Mouse (Mus musculus): Measurements from ENCODE around the gene A1cf. TPM values are rescaled to one million over a fixed set of nuclear protein-coding genes. Genes with fewer than 3 reads are reported as not detected.

Gene A1cf
- polyA plus RNA-seq (2016; fragmentation: Nextera tagmentation; extraction: Ambion mirVana), result not detected in 2 replicates

- no peak within 1 kb of the TSS for H3K4me3 ChIP-seq
- WGBS, result 82% methylated on average over 7 of the region's 7 CpGs
- no peak within 1 kb of the TSS for H3K4me2 ChIP-seq (replicated peaks)
- no peak for ATAC-seq (ENCODE audit: low FRiP score)
- no peaks in the 10 kb centered on the region for H3K27me3 ChIP-seq
- no peak within 1 kb of the TSS for H3K27ac ChIP-seq
- H3K36me3 ChIP-seq, result no peaks in the 10 kb centered on the region
- H3K4me1 ChIP-seq, result no peaks in the 10 kb centered on the region
- no peak within 1 kb of the TSS for H3K9ac ChIP-seq
- no peaks in the 10 kb centered on the region for H3K9me3 ChIP-seq (replicated peaks)
Measured at GRCm38 (mm10) chr19:31868521-31868920, at the start of gene A1cf. Gene A1cf (plus strand): TSS chr19:31868764.

DNA sequence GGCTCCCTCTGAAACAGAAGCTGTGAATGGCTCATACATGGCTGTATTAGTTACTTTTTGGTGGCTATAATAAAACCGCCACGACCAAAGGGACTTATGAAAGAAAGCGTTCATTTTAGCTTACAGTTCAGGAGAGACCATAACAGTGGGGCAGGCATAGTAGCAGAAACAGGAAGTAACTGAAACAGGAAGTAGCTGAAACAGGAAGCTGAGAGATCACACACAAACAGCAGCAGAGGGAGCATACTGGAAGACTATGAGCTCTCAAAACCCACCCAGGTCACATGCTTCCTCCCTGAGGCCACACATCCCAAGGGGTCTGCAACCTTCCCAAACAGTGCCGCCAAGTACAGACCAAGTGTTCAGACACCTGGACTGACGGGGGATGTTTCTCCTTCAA is 34.3 kb upstream of the A1cf start:
- Histone ChIP-seq H3K27me3 (no peaks in the 10 kb centered on the region), H3K9ac (no peak overlapping the region), H3K4me2 (replicated peaks) (no peak overlapping the region), H3K9me3 (replicated peaks) (no peaks in the 10 kb centered on the region), H3K36me3 (no peaks in the 10 kb centered on the region), H3K4me1 (no peaks in the 10 kb centered on the region), H3K27ac (no peak overlapping the region), H3K4me3 (no peak overlapping the region)
- ATAC-seq (ENCODE audit: low FRiP score), result no peak
- WGBS, result 93% methylated on average over 5 of the region's 5 CpGs

GRCm38 (mm10) chr19:31861909-31862308 is 6.7 kb upstream of the A1cf start:
- 75% methylated on average over 3 of the region's 3 CpGs for WGBS
- Histone ChIP-seq H3K4me3 (no peak overlapping the region), H3K27ac (no peak overlapping the region), H3K9ac (no peak overlapping the region), H3K4me2 (replicated peaks) (no peak overlapping the region), H3K36me3 (no peaks in the 10 kb centered on the region), H3K9me3 (replicated peaks) (no peaks in the 10 kb centered on the region), H3K4me1 (no peaks in the 10 kb centered on the region), H3K27me3 (no peaks in the 10 kb centered on the region)
- ATAC-seq (ENCODE audit: low FRiP score), result no peak

GRCm38 (mm10) chr19:31862512-31863249 is 5.9 kb upstream of the A1cf start:
- 59% methylated on average over 6 of the region's 6 CpGs for WGBS
- no peaks in the 10 kb centered on the region for H3K9me3 ChIP-seq (replicated peaks)
- H3K36me3 ChIP-seq, result no peaks in the 10 kb centered on the region
- H3K27me3 ChIP-seq, result no peaks in the 10 kb centered on the region
- no peak for ATAC-seq (ENCODE audit: low FRiP score)
- no peaks in the 10 kb centered on the region for H3K4me1 ChIP-seq
- no peak overlapping the region for H3K4me3 ChIP-seq
- H3K4me2 ChIP-seq (replicated peaks), result no peak overlapping the region
- no peak overlapping the region for H3K27ac ChIP-seq
- no peak overlapping the region for H3K9ac ChIP-seq

- H3K4me1 ChIP-seq, result no peaks in the 10 kb centered on the region
- no peaks in the 10 kb centered on the region for H3K36me3 ChIP-seq
- no peak overlapping the region for H3K4me3 ChIP-seq
- no peaks in the 10 kb centered on the region for H3K27me3 ChIP-seq
- no peak overlapping the region for H3K27ac ChIP-seq
- no peak overlapping the region for H3K4me2 ChIP-seq (replicated peaks)
- H3K9ac ChIP-seq, result no peak overlapping the region
- ATAC-seq (ENCODE audit: low FRiP score), result no peak
- 86% methylated on average over 4 of the region's 4 CpGs for WGBS
- no peaks in the 10 kb centered on the region for H3K9me3 ChIP-seq (replicated peaks)
Measured at GRCm38 (mm10) chr19:31865451-31865850, 3.1 kb upstream of the A1cf start.

GRCm38 (mm10) chr19:31868076-31868475 is 488 bp upstream of the A1cf start:
- 94% methylated on average over 4 of the region's 4 CpGs for whole genome bisulfite sequencing
- no peak overlapping the region for H3K27ac ChIP-seq
- no peak overlapping the region for H3K9ac ChIP-seq
- H3K27me3 ChIP-seq, result no peaks in the 10 kb centered on the region
- H3K4me1 ChIP-seq, result no peaks in the 10 kb centered on the region
- no peaks in the 10 kb centered on the region for H3K9me3 ChIP-seq (replicated peaks)
- no peak overlapping the region for H3K4me2 ChIP-seq (replicated peaks)
- H3K36me3 ChIP-seq, result no peaks in the 10 kb centered on the region
- no peak overlapping the region for H3K4me3 ChIP-seq
- no peak for ATAC-seq (ENCODE audit: low FRiP score)

GRCm38 (mm10) chr19:31868971-31869370 is 407 bp downstream of the A1cf start:
- H3K27ac ChIP-seq, result no peak overlapping the region
- no peaks in the 10 kb centered on the region for H3K4me1 ChIP-seq
- H3K4me3 ChIP-seq, result no peak overlapping the region
- H3K9ac ChIP-seq, result no peak overlapping the region
- 92% methylated on average over 6 of the region's 6 CpGs for whole genome bisulfite sequencing
- no peak overlapping the region for H3K4me2 ChIP-seq (replicated peaks)
- no peaks in the 10 kb centered on the region for H3K9me3 ChIP-seq (replicated peaks)
- ATAC-seq (ENCODE audit: low FRiP score), result no peak
- no peaks in the 10 kb centered on the region for H3K27me3 ChIP-seq
- H3K36me3 ChIP-seq, result no peaks in the 10 kb centered on the region

DNA sequence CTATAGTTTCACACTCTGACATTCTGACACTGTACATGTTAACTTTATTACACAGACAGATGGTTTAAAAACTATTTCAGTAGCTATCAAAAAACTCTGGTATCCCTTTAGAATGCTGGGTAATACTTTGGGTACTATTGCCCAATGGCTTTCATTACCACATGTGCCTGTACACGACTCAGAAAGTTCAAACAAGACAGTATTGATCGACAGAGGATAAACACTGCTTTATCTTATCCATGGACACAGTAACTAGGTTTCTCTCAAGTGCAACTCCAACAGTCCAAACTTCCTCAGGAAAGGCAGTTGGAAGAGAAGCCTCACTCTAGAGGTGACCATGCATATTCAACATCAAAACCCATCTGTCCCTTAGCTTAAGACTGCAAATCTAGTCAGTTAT is 2.8 kb downstream of the A1cf start:
- Histone ChIP-seq H3K27ac (no peak overlapping the region), H3K27me3 (no peaks in the 10 kb centered on the region), H3K4me2 (replicated peaks) (no peak overlapping the region), H3K9me3 (replicated peaks) (no peaks in the 10 kb centered on the region), H3K4me1 (no peaks in the 10 kb centered on the region), H3K9ac (no peak overlapping the region), H3K36me3 (no peaks in the 10 kb centered on the region), H3K4me3 (no peak overlapping the region)
- ATAC-seq (ENCODE audit: low FRiP score), result no peak
- WGBS, result 83% methylated on average over 2 of the region's 2 CpGs

DNA sequence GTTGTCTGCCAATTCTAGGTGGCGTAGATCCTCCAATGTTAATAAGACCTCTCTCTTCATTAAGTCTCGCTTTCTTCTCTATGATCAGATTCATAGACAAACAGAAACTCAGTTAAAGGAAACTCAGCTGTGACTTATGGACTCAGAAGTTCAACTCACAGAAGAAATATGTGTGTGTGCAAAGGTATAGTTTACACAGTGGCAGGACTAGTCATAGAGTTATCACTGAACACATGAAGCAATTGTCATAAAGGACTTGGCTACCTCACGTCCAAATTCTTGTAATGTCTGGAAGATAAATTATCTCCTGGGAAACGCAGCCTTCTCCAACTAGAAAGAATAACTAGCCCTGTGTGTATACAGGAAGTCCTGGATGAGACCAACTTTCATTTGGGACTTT is 9.4 kb downstream of the A1cf start:
- H3K4me3 ChIP-seq, result no peak overlapping the region
- 79% methylated on average over 4 of the region's 4 CpGs for WGBS
- H3K9me3 ChIP-seq (replicated peaks), result no peaks in the 10 kb centered on the region
- ATAC-seq (ENCODE audit: low FRiP score), result no peak
- no peaks in the 10 kb centered on the region for H3K27me3 ChIP-seq
- H3K4me2 ChIP-seq (replicated peaks), result no peak overlapping the region
- no peaks in the 10 kb centered on the region for H3K36me3 ChIP-seq
- no peaks in the 10 kb centered on the region for H3K4me1 ChIP-seq
- no peak overlapping the region for H3K9ac ChIP-seq
- no peak overlapping the region for H3K27ac ChIP-seq

GRCm38 (mm10) chr19:31884594-31884993 is 16.0 kb downstream of the A1cf start:
- H3K27me3 ChIP-seq, result no peaks in the 10 kb centered on the region
- WGBS, result 85% methylated on average over 4 of the region's 4 CpGs

DNA sequence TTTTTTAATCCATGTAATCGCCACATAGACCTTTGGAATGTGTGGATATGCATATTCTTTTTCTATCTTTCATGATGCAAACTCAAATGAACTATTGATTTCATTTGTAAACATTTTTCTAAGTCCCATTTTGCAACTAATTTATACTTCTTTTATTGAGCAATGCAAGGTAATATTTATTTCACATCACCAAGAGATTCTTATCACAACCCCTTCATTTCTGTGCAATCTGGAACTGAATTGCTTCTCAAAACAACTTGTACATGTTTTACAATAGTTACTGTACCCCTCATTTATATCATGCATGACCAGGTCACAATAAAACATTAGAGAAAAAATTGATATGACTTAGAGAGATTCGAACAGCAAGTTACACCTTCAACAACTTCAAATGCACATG is 18.7 kb downstream of the A1cf start:
- no peaks in the 10 kb centered on the region for H3K36me3 ChIP-seq
- H3K27me3 ChIP-seq, result no peaks in the 10 kb centered on the region
- no peak overlapping the region for H3K27ac ChIP-seq
- no peak for ATAC-seq (ENCODE audit: low FRiP score)
- no peaks in the 10 kb centered on the region for H3K4me1 ChIP-seq
- no peak overlapping the region for H3K9ac ChIP-seq
- H3K4me3 ChIP-seq, result no peak overlapping the region
- H3K9me3 ChIP-seq (replicated peaks), result no peaks in the 10 kb centered on the region
- WGBS, result 93% methylated on average over 2 of the region's 2 CpGs
- no peak overlapping the region for H3K4me2 ChIP-seq (replicated peaks)

More at GRCm38 (mm10) chr19:31884594-31884993, 16.0 kb downstream of the A1cf start:
- H3K4me3 ChIP-seq, result no peak overlapping the region
- no peak overlapping the region for H3K9ac ChIP-seq
- ATAC-seq (ENCODE audit: low FRiP score), result no peak
- no peak overlapping the region for H3K4me2 ChIP-seq (replicated peaks)
- H3K9me3 ChIP-seq (replicated peaks), result no peaks in the 10 kb centered on the region
- H3K36me3 ChIP-seq, result no peaks in the 10 kb centered on the region
- H3K27ac ChIP-seq, result no peak overlapping the region
- no peaks in the 10 kb centered on the region for H3K4me1 ChIP-seq

DNA sequence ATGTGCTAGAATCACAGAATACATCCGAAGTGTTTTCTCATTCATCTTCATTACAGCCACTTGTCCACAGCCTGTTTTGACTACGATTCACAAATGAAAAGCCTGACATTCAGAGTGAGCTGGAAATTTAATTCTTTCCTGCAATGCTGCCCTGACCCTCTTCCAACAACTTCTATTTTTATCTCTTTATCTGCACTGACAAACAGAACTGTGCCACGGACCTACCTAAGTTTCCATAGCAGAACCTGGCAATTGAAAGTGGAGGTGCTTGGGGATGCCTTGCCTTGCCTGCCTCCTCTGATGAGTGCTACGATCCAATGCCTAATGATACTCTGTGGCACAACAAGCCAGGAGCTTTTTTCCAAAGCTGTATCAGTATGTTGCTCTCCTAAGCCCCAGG is 21.4 kb downstream of the A1cf start:
- Histone ChIP-seq H3K4me3 (no peak overlapping the region), H3K36me3 (no peaks in the 10 kb centered on the region), H3K27ac (no peak overlapping the region), H3K27me3 (no peaks in the 10 kb centered on the region), H3K9me3 (replicated peaks) (no peaks in the 10 kb centered on the region), H3K4me2 (replicated peaks) (no peak overlapping the region), H3K9ac (no peak overlapping the region), H3K4me1 (no peaks in the 10 kb centered on the region)
- no peak for ATAC-seq (ENCODE audit: low FRiP score)
- WGBS, result 81% methylated on average over 4 of the region's 4 CpGs

All from hindbrain, embryonic 12.5 days (tissue).